Mouse (Mus musculus) stomach, postnatal 0 days (tissue): ENCODE measurements around the gene Foxk1. TPM values are rescaled to one million over a fixed set of nuclear protein-coding genes. Genes with fewer than 3 reads are reported as not detected.

Experiments used
- ATAC-seq: fragments of 200-750 bp; cut with Nextera tagmentation; 2 replicates; pipeline ENCODE4 v1.8.0; 2017; ENCODE audit not compliant: low FRiP score, low TSS enrichment
- DNase-seq: peaks from one replicate; pipeline ENCODE4 v3.0.0-alpha.2; 2016; ENCODE audit warnings: low spot score
- H3K27ac ChIP-seq: fragments of 300-500 bp; sonication (generic); replicated peaks from 2 replicates; pipeline ENCODE4 v1.5.1; 2014; ENCODE audit warnings: mild to moderate bottlenecking, control low read depth
- H3K27me3 ChIP-seq: fragments of 300-500 bp; sonication (generic); 2 replicates; pipeline ENCODE4 v1.6.1; 2014; ENCODE audit warnings: low read length; ENCODE audit not compliant: control insufficient read depth, insufficient read depth
- H3K36me3 ChIP-seq: fragments of 300-500 bp; sonication (generic); 2 replicates; pipeline ENCODE4 v1.6.1; 2014; ENCODE audit warnings: low read length, mixed read lengths; ENCODE audit not compliant: control insufficient read depth, insufficient read depth
- H3K4me1 ChIP-seq: fragments of 300-500 bp; sonication (generic); replicated peaks from 2 replicates; pipeline ENCODE4 v1.6.1; 2014; ENCODE audit warnings: antibody characterized with exemption; ENCODE audit not compliant: control insufficient read depth, insufficient read depth
- H3K4me2 ChIP-seq: fragments of 300-500 bp; sonication (generic); replicated peaks from 2 replicates; pipeline ENCODE4 v1.6.1; 2014; ENCODE audit warnings: low read depth, mild to moderate bottlenecking, control low read depth, moderate library complexity
- H3K4me3 ChIP-seq: fragments of 300-500 bp; sonication (generic); 2 replicates; pipeline ENCODE4 v1.5.1; 2014; ENCODE audit warnings: low read depth, low read length, control low read depth
- H3K9ac ChIP-seq: fragments of 300-500 bp; sonication (generic); 2 replicates; pipeline ENCODE4 v1.6.1; 2014; ENCODE audit warnings: mild to moderate bottlenecking, low read length, control low read depth, mixed read lengths
- H3K9me3 ChIP-seq: fragments of 300-500 bp; sonication (generic); 2 replicates; pipeline ENCODE4 v1.6.1; 2016; ENCODE audit warnings: low read length; ENCODE audit not compliant: control insufficient read depth
- CTCF ChIP-seq: IDR thresholded peaks from 2 replicates; pipeline ENCODE4 v1.5.1; 2016; ENCODE audit warnings: antibody characterized with exemption, low read depth, mild to moderate bottlenecking, moderate library complexity
- EP300 ChIP-seq: optimal IDR thresholded peaks from 2 replicates; pipeline ENCODE3; 2016; ENCODE audit warnings: antibody characterized with exemption
- WGBS: fragments of 180-500 bp; shearing (Covaris S2); extraction: QIAGEN DNeasy Blood & Tissue Kit; methylation state at CpG from one replicate; pipeline ENCODE4 v1.1.7; 2014; 5-methylcytosine and 5-hydroxymethylcytosine counted together
- polyA plus RNA-seq: library from polyadenylated mRNA; unstranded; fragments of >200 nt; fragmentation: Nextera tagmentation; extraction: Ambion mirVana; gene quantifications from 2 replicates; pipeline ENCODE4 v1.2.1, GENCODE M21; 2015

Foxk1 gene
- polyA plus RNA-seq, 1 experiment from 2014 or later, result 3.5 TPM

- Histone ChIP-seq H3K4me3 (no peak overlapping the region), H3K27me3 (no peaks in the 10 kb centered on the region), H3K36me3 (peaks cover 10% of the 10 kb centered on the region; the same call in 1 of the 2 replicates), H3K4me1 (no peaks in the 10 kb centered on the region; the same call in 1 of the 2 replicates), H3K27ac (no peak overlapping the region), H3K9me3 (no peaks in the 10 kb centered on the region), H3K9ac (no peak overlapping the region), H3K4me2 (no peak overlapping the region)
- 95% methylated on average over 7 of the region's 7 CpGs for WGBS
- TF ChIP-seq CTCF (no peak), EP300 (no peak)
- no peak for DNase-seq
- no peak for ATAC-seq
Measured at GRCm38 (mm10) chr5:142461942-142462640, 60.8 kb downstream of the Foxk1 start.

- no peaks in the 10 kb centered on the region for H3K9me3 ChIP-seq
- no peak overlapping the region for H3K4me3 ChIP-seq
- 84% methylated on average over 2 of the region's 2 CpGs for WGBS
- no peak overlapping the region for H3K4me2 ChIP-seq
- DNase-seq (no peak), ATAC-seq (no peak)
- no peak for TF ChIP-seq CTCF
- TF ChIP-seq EP300, result no peak
- no peaks in the 10 kb centered on the region for H3K27me3 ChIP-seq
- H3K27ac ChIP-seq, result no peak overlapping the region; the same call in 1 of the 2 replicates
- no peaks in the 10 kb centered on the region; the same call in 1 of the 2 replicates for H3K4me1 ChIP-seq
- H3K36me3 ChIP-seq, result peaks cover 6% of the 10 kb centered on the region; the same call in 1 of the 2 replicates
- no peak overlapping the region for H3K9ac ChIP-seq
Measured at GRCm38 (mm10) chr5:142462641-142462948, 61.3 kb downstream of the Foxk1 start.

GRCm38 (mm10) chr5:142463011-142463410, 61.7 kb downstream of the Foxk1 start:
- Histone ChIP-seq H3K4me2 (peak overlapping the region; percentile 94), H3K9me3 (no peaks in the 10 kb centered on the region), H3K27ac (peak overlapping the region; percentile 84), H3K4me3 (no peak overlapping the region), H3K4me1 (no peaks in the 10 kb centered on the region; the same call in 1 of the 2 replicates), H3K27me3 (no peaks in the 10 kb centered on the region), H3K36me3 (peaks cover 3% of the 10 kb centered on the region; the same call in 1 of the 2 replicates), H3K9ac (no peak overlapping the region)
- TF ChIP-seq CTCF (no peak), EP300 (no peak)
- no peak for DNase-seq
- no peak for ATAC-seq
- WGBS, result 87% methylated on average over 6 of the region's 6 CpGs

GRCm38 (mm10) chr5:142463461-142464454, 62.5 kb downstream of the Foxk1 start, which contains the start of gene Ap5z1:
TSS of gene Ap5z1 (plus strand) at chr5:142463944.
- peak; percentile 96 for ATAC-seq
- WGBS, result 2% methylated on average over 60 of the region's 60 CpGs
- no peaks in the 10 kb centered on the region for H3K27me3 ChIP-seq
- DNase-seq, result peak; percentile 98
- peak within 1 kb of the TSS; percentile 84 for H3K27ac ChIP-seq
- peak within 1 kb of the TSS; percentile 85 for H3K9ac ChIP-seq
- peaks cover 4% of the 10 kb centered on the region; the same call in 1 of the 2 replicates for H3K36me3 ChIP-seq
- H3K4me1 ChIP-seq, result no peaks in the 10 kb centered on the region; the same call in 1 of the 2 replicates
- H3K9me3 ChIP-seq, result no peaks in the 10 kb centered on the region
- peak within 1 kb of the TSS; percentile 77 for H3K4me3 ChIP-seq
- TF ChIP-seq CTCF, result no peak; the same call in 1 of the 2 replicates
- TF ChIP-seq EP300, result no peak
- peak within 1 kb of the TSS; percentile 94 for H3K4me2 ChIP-seq

- Histone ChIP-seq H3K4me1 (no peaks in the 10 kb centered on the region; the same call in 1 of the 2 replicates), H3K27me3 (no peaks in the 10 kb centered on the region), H3K4me2 (no peak overlapping the region), H3K9ac (no peak overlapping the region), H3K36me3 (peaks cover 9% of the 10 kb centered on the region; the same call in 1 of the 2 replicates), H3K9me3 (no peaks in the 10 kb centered on the region), H3K27ac (no peak overlapping the region), H3K4me3 (no peak overlapping the region)
- no peak for ATAC-seq
- WGBS, result 91% methylated on average over 13 of the region's 13 CpGs
- no peak for TF ChIP-seq EP300
- TF ChIP-seq CTCF, result no peak
- DNase-seq, result no peak
Measured at GRCm38 (mm10) chr5:142468375-142468774, 67.1 kb downstream of the Foxk1 start.
